Mouse (Mus musculus): Measurements from ENCODE around the gene Apom. TPM values are rescaled to one million over a fixed set of nuclear protein-coding genes. Genes with fewer than 3 reads are reported as not detected.

Gene Apom
- polyA plus RNA-seq, 1 experiment from 2014 or later = 18.3 TPM

DNA sequence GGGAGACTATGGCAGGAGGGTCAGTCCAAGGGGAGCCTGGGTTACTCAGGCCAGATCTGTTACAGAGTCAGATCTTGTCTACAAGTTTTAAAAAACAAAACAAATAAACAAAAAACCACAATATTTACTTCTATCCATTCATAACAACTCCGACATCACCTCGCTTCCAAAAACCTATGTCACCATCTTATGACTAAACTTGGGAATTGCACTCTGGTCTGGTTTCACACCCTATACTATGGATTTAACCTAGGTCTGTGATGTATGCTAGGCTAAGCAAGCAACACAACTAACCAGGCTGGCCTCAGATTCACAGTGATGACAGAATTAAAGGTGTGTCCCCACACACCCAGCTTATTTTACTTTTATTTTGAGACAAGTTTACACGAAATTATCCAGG is 25.3 kb downstream of the Apom start:
- Histone ChIP-seq H3K36me3 (ENCODE audit: control insufficient read depth, insufficient read depth) (peaks cover 18% of the 10 kb centered on the region), H3K4me3 (ENCODE audit: low read depth, low read length) (no peak overlapping the region), H3K27me3 (replicated peaks; ENCODE audit: control insufficient read depth, insufficient read depth, low read length) (no peaks in the 10 kb centered on the region), H3K4me2 (replicated peaks; ENCODE audit: low read depth) (no peak overlapping the region), H3K9me3 (ENCODE audit: control insufficient read depth) (no peaks in the 10 kb centered on the region), H3K9ac (ENCODE audit: low read depth, low read length) (no peak overlapping the region; the same call in 1 of the 2 replicates), H3K27ac (ENCODE audit: low read depth, low read length) (no peak overlapping the region), H3K4me1 (replicated peaks; ENCODE audit: control insufficient read depth, insufficient read depth, low read length) (no peaks in the 10 kb centered on the region)
- no peak for ATAC-seq
- 58% methylated on average over 3 of the region's 3 CpGs for WGBS
- TF ChIP-seq CTCF (IDR thresholded peaks at IDR 0.05; ENCODE audit: low read depth) = peak; percentile 40; the same call in 1 of the 2 replicates

DNA sequence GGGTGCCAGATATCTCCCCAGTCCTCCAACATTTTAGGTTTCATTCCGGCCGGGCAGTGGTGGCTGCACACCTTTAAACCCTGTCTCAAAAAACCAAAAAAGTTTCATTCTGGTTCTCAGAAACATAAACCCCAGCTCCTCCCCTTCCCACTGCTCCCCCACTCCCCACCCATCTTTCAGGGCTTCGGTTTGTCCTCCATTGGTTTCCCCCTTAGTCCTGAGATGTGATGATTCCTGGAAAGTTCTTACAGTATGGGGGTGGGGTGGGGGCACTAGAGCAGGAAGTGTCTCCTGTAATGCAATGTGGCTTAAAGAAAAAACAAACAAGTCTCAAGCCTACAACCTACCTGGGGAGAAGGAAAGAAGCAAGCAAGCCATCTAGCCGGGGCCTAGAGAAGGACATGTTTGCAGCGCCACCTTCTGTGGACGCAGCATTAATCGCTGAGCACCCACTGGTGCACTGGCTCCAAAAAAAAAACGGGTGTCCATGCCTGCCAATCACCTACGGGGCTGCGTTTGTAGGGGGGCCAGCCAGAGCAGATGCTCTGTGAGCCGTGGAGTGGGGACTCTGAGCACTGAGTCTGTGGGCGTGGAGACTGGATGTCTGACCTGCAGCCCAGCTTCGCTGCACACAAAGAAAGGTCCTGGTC is 26.0 kb downstream of the Apom start:
- Histone ChIP-seq H3K4me2 (replicated peaks; ENCODE audit: low read depth) (0 out of 2 replicates have a peak overlapping the region, but pooled peaks have one; percentile 21), H3K27me3 (replicated peaks; ENCODE audit: control insufficient read depth, insufficient read depth, low read length) (no peaks in the 10 kb centered on the region), H3K4me3 (ENCODE audit: low read depth, low read length) (no peak overlapping the region), H3K9me3 (ENCODE audit: control insufficient read depth) (no peaks in the 10 kb centered on the region), H3K27ac (ENCODE audit: low read depth, low read length) (no peak overlapping the region), H3K4me1 (replicated peaks; ENCODE audit: control insufficient read depth, insufficient read depth, low read length) (no peaks in the 10 kb centered on the region), H3K9ac (ENCODE audit: low read depth, low read length) (no peak overlapping the region; the same call in 1 of the 2 replicates), H3K36me3 (ENCODE audit: control insufficient read depth, insufficient read depth) (peaks cover 25% of the 10 kb centered on the region)
- 28% methylated on average over 13 of the region's 13 CpGs for WGBS
- TF ChIP-seq CTCF (IDR thresholded peaks at IDR 0.05; ENCODE audit: low read depth) = peak; percentile 81
- no peak for ATAC-seq

- Histone ChIP-seq H3K9me3 (ENCODE audit: control insufficient read depth) (no peaks in the 10 kb centered on the region), H3K9ac (ENCODE audit: low read depth, low read length) (no peak overlapping the region), H3K4me1 (replicated peaks; ENCODE audit: control insufficient read depth, insufficient read depth, low read length) (no peaks in the 10 kb centered on the region), H3K36me3 (ENCODE audit: control insufficient read depth, insufficient read depth) (peaks cover 36% of the 10 kb centered on the region), H3K27me3 (replicated peaks; ENCODE audit: control insufficient read depth, insufficient read depth, low read length) (no peaks in the 10 kb centered on the region), H3K4me3 (ENCODE audit: low read depth, low read length) (no peak overlapping the region), H3K4me2 (replicated peaks; ENCODE audit: low read depth) (no peak overlapping the region), H3K27ac (ENCODE audit: low read depth, low read length) (no peak overlapping the region)
- ATAC-seq = no peak
- WGBS = 59% methylated on average over 6 of the region's 6 CpGs
- no peak for TF ChIP-seq CTCF (IDR thresholded peaks at IDR 0.05; ENCODE audit: low read depth)
Observed at GRCm38 (mm10) chr17:35104754-35105153, 27.1 kb downstream of the Apom start.

DNA sequence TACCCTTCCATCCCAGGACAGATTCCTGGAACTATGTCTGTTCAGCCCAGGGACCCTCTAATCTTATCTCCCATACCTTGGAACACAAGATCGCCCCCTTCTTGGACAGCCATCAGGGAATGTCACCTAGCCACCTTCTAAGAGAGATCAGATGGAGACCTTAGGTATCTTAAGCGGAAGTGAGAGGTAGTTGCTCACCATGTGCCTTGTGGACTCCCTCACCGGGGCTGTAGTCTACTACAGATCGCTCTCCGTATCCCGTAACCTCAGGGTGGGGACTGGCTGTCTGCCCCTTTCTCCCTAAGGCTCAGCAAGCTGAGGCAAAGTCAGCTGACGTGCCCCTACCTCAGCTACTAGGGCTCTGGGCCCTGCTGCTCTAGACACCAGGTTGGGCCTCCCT is 27.8 kb downstream of the Apom start:
- H3K4me2 ChIP-seq (replicated peaks; ENCODE audit: low read depth) = no peak overlapping the region
- WGBS = 91% methylated on average over 7 of the region's 7 CpGs
- H3K4me1 ChIP-seq (replicated peaks; ENCODE audit: control insufficient read depth, insufficient read depth, low read length) = no peaks in the 10 kb centered on the region
- peaks cover 43% of the 10 kb centered on the region for H3K36me3 ChIP-seq (ENCODE audit: control insufficient read depth, insufficient read depth)
- no peak overlapping the region for H3K4me3 ChIP-seq (ENCODE audit: low read depth, low read length)
- H3K9ac ChIP-seq (ENCODE audit: low read depth, low read length) = no peak overlapping the region
- no peaks in the 10 kb centered on the region for H3K9me3 ChIP-seq (ENCODE audit: control insufficient read depth)
- no peak for TF ChIP-seq CTCF (IDR thresholded peaks at IDR 0.05; ENCODE audit: low read depth)
- no peaks in the 10 kb centered on the region for H3K27me3 ChIP-seq (replicated peaks; ENCODE audit: control insufficient read depth, insufficient read depth, low read length)
- ATAC-seq = no peak
- H3K27ac ChIP-seq (ENCODE audit: low read depth, low read length) = peak overlapping the region; percentile 64

- no peak overlapping the region for H3K9ac ChIP-seq (ENCODE audit: low read depth, low read length)
- WGBS = 33% methylated on average over 6 of the region's 6 CpGs
- peaks cover 51% of the 10 kb centered on the region for H3K36me3 ChIP-seq (ENCODE audit: control insufficient read depth, insufficient read depth)
- no peaks in the 10 kb centered on the region for H3K4me1 ChIP-seq (replicated peaks; ENCODE audit: control insufficient read depth, insufficient read depth, low read length)
- no peak for TF ChIP-seq CTCF (IDR thresholded peaks at IDR 0.05; ENCODE audit: low read depth)
- H3K27ac ChIP-seq (ENCODE audit: low read depth, low read length) = peak overlapping the region; percentile 64
- H3K27me3 ChIP-seq (replicated peaks; ENCODE audit: control insufficient read depth, insufficient read depth, low read length) = no peaks in the 10 kb centered on the region
- H3K4me3 ChIP-seq (ENCODE audit: low read depth, low read length) = no peak overlapping the region
- H3K4me2 ChIP-seq (replicated peaks; ENCODE audit: low read depth) = no peak overlapping the region; the same call in 1 of the 2 replicates
- no peaks in the 10 kb centered on the region for H3K9me3 ChIP-seq (ENCODE audit: control insufficient read depth)
- ATAC-seq = peak; percentile 82
Observed at GRCm38 (mm10) chr17:35103221-35103690, 28.6 kb downstream of the Apom start.

DNA sequence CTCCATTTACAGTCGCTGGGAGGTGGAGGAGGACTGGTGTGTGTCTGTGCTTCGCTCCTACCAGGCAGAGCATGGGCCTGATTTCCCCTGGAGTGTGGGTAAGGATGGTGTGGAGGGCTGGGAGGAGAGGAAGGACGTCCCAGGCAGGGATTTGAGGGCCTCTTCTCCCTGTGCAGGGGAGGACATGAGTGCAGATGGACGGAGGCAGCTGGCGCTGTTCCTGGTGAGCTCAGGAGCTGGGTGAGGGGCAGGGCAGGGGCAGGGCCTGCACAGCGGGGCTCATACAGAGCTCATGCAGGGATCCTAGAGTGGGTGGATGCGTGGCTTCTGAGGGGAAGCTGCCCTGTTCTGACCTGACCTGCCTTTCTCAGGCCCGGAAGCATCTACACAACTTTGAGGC is 29.6 kb downstream of the Apom start:
- H3K9me3 ChIP-seq (ENCODE audit: control insufficient read depth) = no peaks in the 10 kb centered on the region
- peak overlapping the region; percentile 21; the same call in 1 of the 2 replicates for H3K27ac ChIP-seq (ENCODE audit: low read depth, low read length)
- H3K36me3 ChIP-seq (ENCODE audit: control insufficient read depth, insufficient read depth) = peaks cover 59% of the 10 kb centered on the region
- no peak overlapping the region for H3K9ac ChIP-seq (ENCODE audit: low read depth, low read length)
- no peak for ATAC-seq
- no peaks in the 10 kb centered on the region for H3K27me3 ChIP-seq (replicated peaks; ENCODE audit: control insufficient read depth, insufficient read depth, low read length)
- TF ChIP-seq CTCF (IDR thresholded peaks at IDR 0.05; ENCODE audit: low read depth) = no peak
- H3K4me2 ChIP-seq (replicated peaks; ENCODE audit: low read depth) = no peak overlapping the region
- H3K4me1 ChIP-seq (replicated peaks; ENCODE audit: control insufficient read depth, insufficient read depth, low read length) = no peaks in the 10 kb centered on the region
- 76% methylated on average over 8 of the region's 8 CpGs for WGBS
- no peak overlapping the region for H3K4me3 ChIP-seq (ENCODE audit: low read depth, low read length)

All from intestine, postnatal 0 days (tissue).